Mouse (Mus musculus) hindbrain, embryonic 10.5 days (tissue): Measurements from ENCODE around the gene Wdr27. TPM values are rescaled to one million over a fixed set of nuclear protein-coding genes. Genes with fewer than 3 reads are reported as not detected.

ENCODE experiments used
- DNase-seq: peaks from one replicate; pipeline ENCODE4 v3.0.0-alpha.2; 2017; ENCODE audit warnings: low spot score
- H3K27ac ChIP-seq: fragments of 300-500 bp; sonication (generic); 2 replicates; pipeline ENCODE4 v1.5.1; 2016; ENCODE audit warnings: mild to moderate bottlenecking, moderate library complexity
- H3K27me3 ChIP-seq: fragments of 300-500 bp; sonication (generic); 2 replicates; pipeline ENCODE4 v1.6.1; 2016; ENCODE audit warnings: mild to moderate bottlenecking; ENCODE audit not compliant: poor library complexity, insufficient read depth, severe bottlenecking
- H3K36me3 ChIP-seq: fragments of 300-500 bp; sonication (generic); 2 replicates; pipeline ENCODE4 v1.6.1; 2016; ENCODE audit warnings: mild to moderate bottlenecking, moderate library complexity
- H3K4me1 ChIP-seq: fragments of 300-500 bp; sonication (generic); replicated peaks from 2 replicates; pipeline ENCODE4 v1.6.1; 2016; ENCODE audit warnings: mild to moderate bottlenecking
- H3K4me3 ChIP-seq: fragments of 300-500 bp; sonication (generic); 2 replicates; pipeline ENCODE4 v1.5.1; 2016; ENCODE audit warnings: mild to moderate bottlenecking, moderate library complexity
- H3K9me3 ChIP-seq: fragments of 300-500 bp; sonication (generic); 2 replicates; pipeline ENCODE4 v1.6.1; 2016; ENCODE audit warnings: mild to moderate bottlenecking, moderate library complexity
- WGBS: fragments of 180-500 bp; shearing (Covaris S2); methylation state at CpG from one replicate; pipeline ENCODE4 v1.1.7; 2016; 5-methylcytosine and 5-hydroxymethylcytosine counted together
- polyA plus RNA-seq: library from polyadenylated mRNA; unstranded; fragments of >200 nt; fragmentation: Nextera tagmentation; extraction: Ambion mirVana; gene quantifications from 2 replicates; pipeline ENCODE4 v1.2.1, GENCODE M21; 2016

The Wdr27 gene
- polyA plus RNA-seq, 1 experiment from 2014 or later = 8.9 TPM

DNA sequence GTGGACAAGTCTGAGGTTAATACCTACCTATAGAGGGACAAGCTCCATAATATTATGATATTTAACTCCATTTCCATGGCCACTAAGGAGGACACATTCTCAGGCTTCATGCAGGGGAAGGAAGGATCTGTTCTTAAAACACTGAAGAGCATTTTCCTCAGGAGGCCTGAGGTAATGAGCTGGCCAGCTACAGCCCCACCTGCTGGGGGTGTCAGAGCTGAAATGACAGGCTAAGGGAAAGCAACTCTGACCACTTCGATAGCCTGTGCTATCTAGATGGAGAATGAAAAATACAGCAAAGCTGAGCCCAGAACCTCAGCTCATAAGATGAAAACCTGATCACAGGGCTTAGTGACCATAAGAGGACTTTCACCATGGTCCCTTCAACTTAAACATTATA is 82.7 kb downstream of the Wdr27 start:
- no peak for DNase-seq
- WGBS = 74% methylated on average over 1 of the region's 1 CpGs

DNA sequence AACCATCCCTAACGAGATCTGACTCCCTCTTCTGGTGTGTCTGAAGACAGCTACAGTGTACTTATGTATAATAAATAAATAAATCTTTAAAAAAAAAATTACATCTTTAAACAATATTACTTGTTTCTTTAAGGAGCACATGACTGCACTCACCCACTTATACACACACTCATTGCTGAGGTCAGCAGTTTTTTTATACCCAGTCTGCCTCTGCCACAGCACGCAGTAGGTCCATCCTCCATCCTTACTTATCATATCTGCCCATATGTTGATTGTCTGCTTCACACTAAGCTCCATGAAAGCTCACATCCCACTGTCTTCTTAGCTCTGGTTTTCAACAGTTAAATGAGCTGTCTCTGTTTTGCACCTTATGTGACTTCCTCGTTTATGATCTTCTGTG is 95.2 kb downstream of the Wdr27 start:
- Histone ChIP-seq H3K9me3 (no peaks in the 10 kb centered on the region), H3K27me3 (no peaks in the 10 kb centered on the region), H3K36me3 (no peaks in the 10 kb centered on the region), H3K4me1 (no peaks in the 10 kb centered on the region), H3K4me3 (no peak overlapping the region), H3K27ac (no peak overlapping the region)
- DNase-seq = no peak
- WGBS = 88% methylated on average over 3 of the region's 3 CpGs

More for the DNA sequence above, 82.7 kb downstream of the Wdr27 start:
- peaks cover 3% of the 10 kb centered on the region; the same call in 1 of the 2 replicates for H3K9me3 ChIP-seq
- no peaks in the 10 kb centered on the region for H3K4me1 ChIP-seq
- H3K36me3 ChIP-seq = no peaks in the 10 kb centered on the region
- H3K4me3 ChIP-seq = no peak overlapping the region
- no peaks in the 10 kb centered on the region for H3K27me3 ChIP-seq
- no peak overlapping the region for H3K27ac ChIP-seq

DNA sequence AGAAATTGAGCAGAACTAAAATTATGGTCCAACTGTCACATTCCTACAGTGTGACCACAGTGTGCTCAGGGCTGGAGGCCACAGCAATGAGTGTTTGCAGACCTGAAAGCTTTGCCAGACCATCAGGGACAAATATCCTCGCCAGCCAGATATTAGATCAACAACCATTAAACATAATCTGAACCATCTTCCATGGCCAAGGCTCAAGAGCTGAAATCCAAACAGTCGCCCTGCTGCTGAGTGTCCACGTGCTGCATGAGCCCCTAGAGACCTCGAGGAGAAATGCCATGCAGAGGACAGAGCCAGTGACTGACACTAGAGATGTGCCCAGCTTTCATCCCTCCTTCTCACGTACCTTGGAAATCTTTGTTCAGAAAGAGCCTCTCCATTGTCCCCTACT is 96.1 kb downstream of the Wdr27 start:
- no peaks in the 10 kb centered on the region for H3K27me3 ChIP-seq
- H3K9me3 ChIP-seq = no peaks in the 10 kb centered on the region
- H3K27ac ChIP-seq = no peak overlapping the region

DNA sequence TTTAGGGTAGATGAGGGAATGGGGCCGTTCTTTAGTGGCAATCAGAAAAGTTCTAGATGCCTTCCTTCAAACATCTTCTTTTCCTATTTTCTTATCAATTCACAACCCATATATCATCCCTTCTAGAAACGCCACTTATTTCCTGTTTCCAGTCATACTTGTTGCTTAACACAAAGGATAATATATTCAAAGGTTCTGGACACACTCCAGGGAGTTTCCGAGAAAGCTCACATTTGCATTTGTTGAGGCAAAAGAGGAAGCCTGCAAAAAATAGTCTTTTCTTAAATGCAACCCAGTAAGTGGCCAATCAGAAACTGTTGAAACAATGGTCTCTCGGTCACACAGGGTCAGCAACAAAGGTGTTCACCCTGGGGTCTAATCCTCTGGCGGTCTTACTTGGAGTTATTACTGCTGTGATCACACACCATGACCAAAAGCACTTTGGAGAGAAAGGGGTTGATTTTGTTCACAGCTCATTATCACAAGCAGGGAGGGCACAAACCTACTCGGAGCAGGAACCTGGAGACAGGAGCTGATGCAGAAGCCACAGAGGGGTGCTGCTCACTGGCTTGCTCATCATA is 116.2 kb downstream of the Wdr27 start:
- Histone ChIP-seq H3K4me3 (no peak overlapping the region), H3K9me3 (no peaks in the 10 kb centered on the region), H3K27ac (no peak overlapping the region), H3K27me3 (no peaks in the 10 kb centered on the region), H3K36me3 (no peaks in the 10 kb centered on the region), H3K4me1 (no peaks in the 10 kb centered on the region)
- no peak for DNase-seq
- WGBS = 55% methylated on average over 6 of the region's 6 CpGs

More for the DNA sequence above, 96.1 kb downstream of the Wdr27 start:
- 69% methylated on average over 5 of the region's 5 CpGs for WGBS
- H3K4me1 ChIP-seq = no peaks in the 10 kb centered on the region
- H3K36me3 ChIP-seq = no peaks in the 10 kb centered on the region
- H3K4me3 ChIP-seq = no peak overlapping the region
- DNase-seq = no peak

DNA sequence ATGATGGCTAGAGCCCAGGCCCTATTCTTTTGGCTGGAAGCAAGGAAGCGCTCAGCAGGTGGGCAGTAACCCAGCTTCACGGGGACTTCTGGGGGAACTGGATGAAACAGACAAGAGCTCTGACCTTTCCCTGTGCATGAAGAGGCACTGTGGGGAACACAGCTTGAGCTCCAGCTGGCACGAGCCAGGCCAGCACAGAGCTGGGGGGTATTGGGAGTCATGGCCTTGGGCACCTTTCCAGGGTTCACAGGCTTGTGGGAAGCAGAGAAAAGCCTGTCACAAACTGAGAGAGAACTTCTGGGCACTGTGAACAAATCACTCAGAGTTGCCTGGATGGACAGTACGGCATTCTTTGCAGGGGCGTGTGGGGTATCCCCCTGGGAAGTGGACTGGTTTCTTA is 118.0 kb downstream of the Wdr27 start:
- Histone ChIP-seq H3K4me1 (no peaks in the 10 kb centered on the region), H3K36me3 (no peaks in the 10 kb centered on the region), H3K27ac (no peak overlapping the region), H3K27me3 (no peaks in the 10 kb centered on the region), H3K9me3 (no peaks in the 10 kb centered on the region), H3K4me3 (no peak overlapping the region)
- no peak for DNase-seq
- 64% methylated on average over 5 of the region's 5 CpGs for WGBS

DNA sequence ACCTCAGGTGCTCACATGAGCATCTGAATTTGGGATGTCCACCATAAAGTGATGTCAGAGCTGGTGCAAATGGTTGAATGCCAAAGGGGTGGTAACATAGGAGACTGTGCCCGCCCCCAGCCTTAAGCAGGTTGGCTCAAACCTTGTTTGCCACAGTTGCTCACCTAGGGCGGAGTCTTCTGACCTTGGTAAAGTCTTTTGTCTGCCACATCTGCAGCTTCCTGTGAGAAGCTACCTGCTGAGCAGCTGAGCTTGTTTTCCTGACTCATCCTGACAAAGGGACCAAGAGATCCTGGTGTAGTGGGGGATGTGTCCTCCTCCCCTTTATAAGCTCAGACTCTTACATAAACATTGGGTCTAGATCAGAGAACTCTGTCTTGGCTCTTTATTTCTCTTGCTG is 125.0 kb downstream of the Wdr27 start:
- H3K27ac ChIP-seq = no peak overlapping the region
- H3K4me3 ChIP-seq = no peak overlapping the region
- no peaks in the 10 kb centered on the region for H3K27me3 ChIP-seq
- no peaks in the 10 kb centered on the region for H3K9me3 ChIP-seq
- H3K36me3 ChIP-seq = no peaks in the 10 kb centered on the region
- peaks cover 4% of the 10 kb centered on the region; the same call in 1 of the 2 replicates for H3K4me1 ChIP-seq
- whole genome bisulfite sequencing = 64% methylated on average over 2 of the region's 2 CpGs
- DNase-seq = no peak

DNA sequence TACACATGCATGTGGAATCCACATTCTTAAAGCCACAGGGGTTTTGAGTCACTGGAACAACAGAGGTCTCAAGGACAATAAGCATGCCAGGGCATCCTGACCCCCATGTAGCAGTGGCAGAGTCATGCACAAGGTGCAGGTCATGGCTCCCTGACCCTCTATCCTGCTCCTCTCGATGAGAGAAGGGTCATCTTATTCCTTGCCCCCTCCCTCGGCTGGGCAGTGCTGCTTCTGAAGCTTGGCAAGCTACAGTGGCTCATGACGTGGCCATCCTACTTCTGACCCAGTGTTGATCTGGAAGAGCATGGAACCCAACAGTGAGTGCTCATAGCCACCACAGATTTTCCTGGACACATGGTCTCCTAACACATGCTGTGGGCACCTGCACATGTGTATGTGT is 126.9 kb downstream of the Wdr27 start:
- Histone ChIP-seq H3K27me3 (no peaks in the 10 kb centered on the region), H3K4me1 (peaks cover 4% of the 10 kb centered on the region; the same call in 1 of the 2 replicates), H3K27ac (no peak overlapping the region), H3K4me3 (no peak overlapping the region), H3K9me3 (no peaks in the 10 kb centered on the region), H3K36me3 (no peaks in the 10 kb centered on the region)
- WGBS = 64% methylated on average over 3 of the region's 3 CpGs
- DNase-seq = no peak

DNA sequence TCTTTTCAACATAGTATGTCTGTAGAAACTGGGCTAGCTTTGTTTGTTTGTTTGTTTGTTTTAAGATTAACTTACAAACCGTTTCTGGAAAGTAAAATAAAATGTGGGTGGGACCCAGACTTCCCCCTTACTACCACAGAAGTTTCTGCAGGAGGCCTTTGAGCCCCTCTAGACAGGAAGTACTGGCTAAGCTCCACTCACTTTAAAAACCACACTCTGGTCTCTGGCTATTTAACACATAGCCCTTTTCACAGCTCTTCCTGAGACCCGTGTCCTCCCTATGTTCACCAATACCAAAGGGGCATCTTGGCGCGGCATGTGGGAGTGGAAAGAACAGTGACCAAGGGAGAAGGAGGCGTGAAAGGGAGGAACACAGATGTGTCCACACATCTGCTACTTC is 127.7 kb downstream of the Wdr27 start:
- no peak for DNase-seq
- Histone ChIP-seq H3K9me3 (no peaks in the 10 kb centered on the region), H3K36me3 (no peaks in the 10 kb centered on the region), H3K4me1 (peaks cover 4% of the 10 kb centered on the region; the same call in 1 of the 2 replicates), H3K27me3 (no peaks in the 10 kb centered on the region), H3K27ac (no peak overlapping the region), H3K4me3 (no peak overlapping the region)
- WGBS = 78% methylated on average over 5 of the region's 5 CpGs

DNA sequence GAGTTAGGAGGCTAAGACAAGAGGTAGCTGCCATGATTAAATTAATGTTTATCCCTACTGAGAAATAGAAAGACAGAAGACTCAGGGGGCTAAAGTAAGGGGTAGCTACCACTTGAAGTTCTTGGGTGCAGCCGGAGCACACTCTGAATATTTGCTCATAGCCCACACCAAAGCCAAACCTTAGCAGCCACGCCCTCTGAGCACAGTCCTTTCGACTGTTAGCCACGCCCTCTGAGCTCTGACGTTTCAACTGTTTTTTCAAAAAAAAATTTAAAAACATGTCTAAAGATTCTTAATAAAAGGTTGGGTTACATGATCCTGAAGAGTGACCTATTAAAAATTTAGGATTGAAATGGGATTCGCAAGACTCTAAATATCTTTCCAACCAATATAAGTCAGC is 130.3 kb downstream of the Wdr27 start:
- Histone ChIP-seq H3K9me3 (no peaks in the 10 kb centered on the region), H3K27ac (no peak overlapping the region), H3K4me3 (no peak overlapping the region), H3K27me3 (no peaks in the 10 kb centered on the region), H3K36me3 (no peaks in the 10 kb centered on the region), H3K4me1 (peaks cover 4% of the 10 kb centered on the region; the same call in 1 of the 2 replicates)
- 87% methylated on average over 6 of the region's 6 CpGs for WGBS
- DNase-seq = no peak

DNA sequence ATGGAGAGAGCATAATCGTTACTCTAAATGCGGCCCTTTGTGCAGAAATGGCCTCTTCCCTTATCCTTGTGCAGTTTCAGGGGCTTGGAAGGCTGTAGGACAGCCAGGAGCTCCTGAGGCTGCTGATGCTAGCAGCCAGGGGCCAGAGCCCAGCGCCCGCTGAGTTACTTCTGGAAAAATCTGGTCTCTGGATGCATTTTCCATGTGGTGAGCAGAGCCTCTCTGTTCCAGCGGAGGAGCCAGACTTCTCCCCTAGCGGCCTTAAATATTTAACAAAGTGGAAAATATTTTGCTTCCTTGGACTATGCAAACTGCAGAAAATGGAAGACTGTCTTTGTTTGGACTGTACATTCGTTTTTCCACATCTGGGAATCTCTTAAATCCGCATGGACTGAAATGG is 130.9 kb downstream of the Wdr27 start:
- Histone ChIP-seq H3K27ac (no peak overlapping the region), H3K4me1 (peaks cover 4% of the 10 kb centered on the region; the same call in 1 of the 2 replicates), H3K36me3 (no peaks in the 10 kb centered on the region), H3K27me3 (no peaks in the 10 kb centered on the region), H3K4me3 (no peak overlapping the region), H3K9me3 (no peaks in the 10 kb centered on the region)
- no peak for DNase-seq
- WGBS = 89% methylated on average over 8 of the region's 8 CpGs

DNA sequence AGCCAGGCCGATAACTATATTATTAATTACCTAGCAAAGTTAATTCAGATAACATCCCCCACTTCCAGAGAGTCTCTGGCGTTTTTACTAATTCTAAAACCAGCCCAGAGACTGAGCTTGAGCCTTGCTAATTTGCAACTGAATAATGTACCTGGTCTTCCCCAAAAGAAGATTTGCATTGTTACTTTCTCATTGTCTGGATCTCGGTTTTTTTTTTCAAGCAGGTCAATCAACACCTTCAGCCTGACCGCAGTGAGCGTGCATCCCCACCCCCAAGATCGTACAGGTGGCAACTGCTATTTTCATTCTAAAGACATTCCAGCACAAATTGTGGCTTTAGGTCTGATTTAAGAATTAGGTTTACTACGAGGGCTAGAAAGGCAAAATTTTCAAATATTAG is 136.2 kb downstream of the Wdr27 start:
- H3K27me3 ChIP-seq = no peaks in the 10 kb centered on the region
- no peak overlapping the region for H3K4me3 ChIP-seq
- 88% methylated on average over 7 of the region's 7 CpGs for WGBS
- H3K9me3 ChIP-seq = no peaks in the 10 kb centered on the region
- DNase-seq = no peak
- H3K36me3 ChIP-seq = no peaks in the 10 kb centered on the region
- no peaks in the 10 kb centered on the region for H3K4me1 ChIP-seq
- H3K27ac ChIP-seq = no peak overlapping the region

DNA sequence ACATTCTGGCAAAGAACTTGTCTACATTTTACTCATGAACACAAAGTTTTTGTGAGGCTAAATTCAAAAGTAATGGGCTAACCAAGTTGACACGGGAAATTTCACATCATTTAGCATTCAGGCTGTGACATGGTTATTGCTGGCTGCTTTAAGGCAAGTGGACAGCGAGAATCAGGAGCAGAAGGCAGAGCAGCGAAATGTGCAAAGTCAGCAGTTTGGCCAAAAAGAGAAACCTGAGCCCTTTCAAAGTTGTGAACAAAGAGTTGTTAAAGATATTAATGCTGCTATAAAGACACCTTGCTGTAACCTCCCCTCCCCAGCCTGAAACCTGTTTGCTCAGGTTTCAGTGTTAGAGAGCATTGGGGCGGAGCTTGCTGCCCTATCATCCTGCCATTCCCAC is 143.7 kb downstream of the Wdr27 start:
- Histone ChIP-seq H3K4me3 (no peak overlapping the region), H3K27me3 (no peaks in the 10 kb centered on the region), H3K27ac (no peak overlapping the region), H3K9me3 (no peaks in the 10 kb centered on the region), H3K4me1 (no peaks in the 10 kb centered on the region), H3K36me3 (no peaks in the 10 kb centered on the region)
- DNase-seq = no peak
- WGBS = 91% methylated on average over 4 of the region's 4 CpGs

DNA sequence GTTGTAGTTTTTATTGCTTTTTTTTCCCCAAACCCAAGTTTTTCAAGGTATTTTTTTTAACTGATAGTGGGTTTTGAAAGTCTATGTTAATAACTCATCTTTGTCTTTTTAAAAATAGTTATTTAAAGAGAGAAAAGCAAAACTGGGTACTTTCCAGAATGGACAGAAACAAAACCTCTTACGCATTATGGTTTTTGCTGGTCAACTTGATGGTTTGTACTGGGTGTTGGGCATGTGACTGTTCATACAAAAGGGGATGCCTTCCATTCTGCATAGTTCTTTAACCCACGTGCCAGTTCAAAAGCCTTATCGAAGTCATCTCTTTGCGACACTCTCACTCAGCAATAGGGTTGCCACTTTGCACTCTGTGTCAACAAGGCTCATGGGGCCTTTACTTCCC is 147.9 kb downstream of the Wdr27 start:
- H3K36me3 ChIP-seq = no peaks in the 10 kb centered on the region
- 93% methylated on average over 4 of the region's 4 CpGs for WGBS
- peaks cover 9% of the 10 kb centered on the region for H3K9me3 ChIP-seq
- no peak for DNase-seq
- no peaks in the 10 kb centered on the region for H3K4me1 ChIP-seq
- H3K27ac ChIP-seq = no peak overlapping the region
- H3K27me3 ChIP-seq = no peaks in the 10 kb centered on the region
- H3K4me3 ChIP-seq = no peak overlapping the region

DNA sequence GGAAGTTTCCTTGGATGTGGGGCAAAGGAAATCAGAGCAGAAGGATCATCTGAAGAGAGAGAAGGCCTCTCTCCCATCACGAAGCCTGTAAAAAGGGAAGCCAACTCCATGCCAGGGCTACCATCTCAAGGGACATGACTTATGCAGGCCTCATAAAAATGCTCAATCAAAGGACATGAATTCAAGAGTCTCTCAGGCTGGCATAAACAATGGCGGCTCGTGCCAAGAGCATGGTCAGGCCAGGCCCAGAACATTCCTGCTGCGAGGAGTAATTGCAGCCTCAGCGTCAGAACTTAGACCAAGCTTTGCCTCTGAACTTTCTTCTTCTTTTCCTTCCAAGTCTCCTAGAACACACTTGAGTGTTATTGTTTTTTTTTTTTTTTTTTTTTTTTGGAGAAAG is 163.6 kb downstream of the Wdr27 start:
- 90% methylated on average over 5 of the region's 5 CpGs for WGBS
- H3K27me3 ChIP-seq = no peaks in the 10 kb centered on the region
- no peak overlapping the region for H3K27ac ChIP-seq
- H3K4me3 ChIP-seq = no peak overlapping the region
- H3K36me3 ChIP-seq = no peaks in the 10 kb centered on the region
- DNase-seq = no peak
- H3K9me3 ChIP-seq = no peaks in the 10 kb centered on the region
- H3K4me1 ChIP-seq = no peaks in the 10 kb centered on the region
